Mouse (Mus musculus): ENCODE results near the gene Bri3bp. TPM values are rescaled to one million over a fixed set of nuclear protein-coding genes. Genes with fewer than 3 reads are reported as not detected.

Bri3bp gene
- polyA plus RNA-seq, 1 experiment from 2014 or later, result 57.6 TPM

- 95% methylated on average over 4 of the region's 4 CpGs for WGBS
- peaks cover 33% of the 10 kb centered on the region for H3K4me1 ChIP-seq
These were observed 3.2 kb downstream of the Bri3bp start for GRCm38 (mm10) chr5:125444554-125444953.

GRCm38 (mm10) chr5:125446344-125446743 is 5.0 kb downstream of the Bri3bp start:
- WGBS, result 91% methylated on average over 7 of the region's 7 CpGs
- DNase-seq (ENCODE audit: extremely low spot score, low spot score), result no peak
- H3K4me1 ChIP-seq, result peaks cover 25% of the 10 kb centered on the region
- peaks cover 64% of the 10 kb centered on the region for H3K36me3 ChIP-seq (replicated peaks)
- H3K9me3 ChIP-seq, result no peaks in the 10 kb centered on the region; the same call in 1 of the 2 replicates
- no peak overlapping the region for H3K27ac ChIP-seq
- H3K4me3 ChIP-seq, result no peak overlapping the region
- H3K27me3 ChIP-seq (ENCODE audit: poor library complexity, severe bottlenecking), result no peaks in the 10 kb centered on the region

More at GRCm38 (mm10) chr5:125444554-125444953, 3.2 kb downstream of the Bri3bp start:
- Histone ChIP-seq H3K4me3 (no peak overlapping the region), H3K36me3 (replicated peaks) (peaks cover 55% of the 10 kb centered on the region), H3K27me3 (ENCODE audit: poor library complexity, severe bottlenecking) (no peaks in the 10 kb centered on the region), H3K9me3 (no peaks in the 10 kb centered on the region; the same call in 1 of the 2 replicates), H3K27ac (no peak overlapping the region)
- DNase-seq (ENCODE audit: extremely low spot score, low spot score), result no peak

GRCm38 (mm10) chr5:125448026-125448425 is 6.7 kb downstream of the Bri3bp start:
- WGBS, result 88% methylated on average over 3 of the region's 3 CpGs
- no peak for DNase-seq (ENCODE audit: extremely low spot score, low spot score)

GRCm38 (mm10) chr5:125448631-125449030 is 7.3 kb downstream of the Bri3bp start:
- H3K36me3 ChIP-seq (replicated peaks), result peaks cover 82% of the 10 kb centered on the region
- 93% methylated on average over 4 of the region's 4 CpGs for WGBS

More at GRCm38 (mm10) chr5:125448026-125448425, 6.7 kb downstream of the Bri3bp start:
- peaks cover 81% of the 10 kb centered on the region for H3K36me3 ChIP-seq (replicated peaks)
- no peaks in the 10 kb centered on the region for H3K27me3 ChIP-seq (ENCODE audit: poor library complexity, severe bottlenecking)
- H3K9me3 ChIP-seq, result no peaks in the 10 kb centered on the region; the same call in 1 of the 2 replicates
- H3K27ac ChIP-seq, result no peak overlapping the region
- H3K4me3 ChIP-seq, result no peak overlapping the region
- H3K4me1 ChIP-seq, result peaks cover 15% of the 10 kb centered on the region

GRCm38 (mm10) chr5:125449306-125449705 is 7.9 kb downstream of the Bri3bp start:
- no peak overlapping the region for H3K27ac ChIP-seq
- peaks cover 82% of the 10 kb centered on the region for H3K36me3 ChIP-seq (replicated peaks)
- H3K9me3 ChIP-seq, result no peaks in the 10 kb centered on the region
- no peak for DNase-seq (ENCODE audit: extremely low spot score, low spot score)
- H3K4me3 ChIP-seq, result no peak overlapping the region
- WGBS, result 84% methylated on average over 5 of the region's 5 CpGs
- no peaks in the 10 kb centered on the region for H3K27me3 ChIP-seq (ENCODE audit: poor library complexity, severe bottlenecking)
- H3K4me1 ChIP-seq, result 0 out of 2 replicates have a peak, but pooled peaks cover 7% of the 10 kb centered on the region

More at GRCm38 (mm10) chr5:125448631-125449030, 7.3 kb downstream of the Bri3bp start:
- DNase-seq (ENCODE audit: extremely low spot score, low spot score), result no peak
- Histone ChIP-seq H3K9me3 (no peaks in the 10 kb centered on the region; the same call in 1 of the 2 replicates), H3K27ac (no peak overlapping the region), H3K4me1 (peaks cover 11% of the 10 kb centered on the region; the same call in 1 of the 2 replicates), H3K4me3 (no peak overlapping the region), H3K27me3 (ENCODE audit: poor library complexity, severe bottlenecking) (no peaks in the 10 kb centered on the region)

- no peak overlapping the region for H3K4me3 ChIP-seq
- H3K36me3 ChIP-seq (replicated peaks), result peaks cover 86% of the 10 kb centered on the region
- H3K27ac ChIP-seq, result no peak overlapping the region
- no peaks in the 10 kb centered on the region for H3K27me3 ChIP-seq (ENCODE audit: poor library complexity, severe bottlenecking)
- DNase-seq (ENCODE audit: extremely low spot score, low spot score), result no peak
- WGBS, result 94% methylated on average over 9 of the region's 9 CpGs
- H3K9me3 ChIP-seq, result no peaks in the 10 kb centered on the region
- H3K4me1 ChIP-seq, result no peaks in the 10 kb centered on the region
These were observed 11.2 kb downstream of the Bri3bp start for GRCm38 (mm10) chr5:125452573-125452972.

- no peak for DNase-seq (ENCODE audit: extremely low spot score, low spot score)
- Histone ChIP-seq H3K9me3 (no peaks in the 10 kb centered on the region), H3K4me1 (no peaks in the 10 kb centered on the region), H3K36me3 (replicated peaks) (peaks cover 75% of the 10 kb centered on the region), H3K27me3 (ENCODE audit: poor library complexity, severe bottlenecking) (no peaks in the 10 kb centered on the region), H3K27ac (no peak overlapping the region), H3K4me3 (no peak overlapping the region)
- 90% methylated on average over 6 of the region's 6 CpGs for WGBS
These were observed 14.7 kb downstream of the Bri3bp start for GRCm38 (mm10) chr5:125456100-125456499.

- Histone ChIP-seq H3K27me3 (ENCODE audit: poor library complexity, severe bottlenecking) (no peaks in the 10 kb centered on the region), H3K4me1 (no peaks in the 10 kb centered on the region), H3K36me3 (replicated peaks) (peaks cover 62% of the 10 kb centered on the region), H3K27ac (no peak overlapping the region), H3K9me3 (no peaks in the 10 kb centered on the region), H3K4me3 (no peak overlapping the region)
- DNase-seq (ENCODE audit: extremely low spot score, low spot score), result no peak
- 92% methylated on average over 6 of the region's 6 CpGs for WGBS
These were observed 16.2 kb downstream of the Bri3bp start for GRCm38 (mm10) chr5:125457538-125457937.

GRCm38 (mm10) chr5:125460574-125460973 is 19.2 kb downstream of the Bri3bp start:
- H3K9me3 ChIP-seq, result no peaks in the 10 kb centered on the region
- WGBS, result 90% methylated on average over 3 of the region's 3 CpGs
- H3K4me3 ChIP-seq, result no peak overlapping the region
- no peak overlapping the region for H3K27ac ChIP-seq
- peaks cover 6% of the 10 kb centered on the region for H3K4me1 ChIP-seq
- H3K36me3 ChIP-seq (replicated peaks), result peaks cover 31% of the 10 kb centered on the region
- no peak for DNase-seq (ENCODE audit: extremely low spot score, low spot score)
- H3K27me3 ChIP-seq (ENCODE audit: poor library complexity, severe bottlenecking), result no peaks in the 10 kb centered on the region

- Histone ChIP-seq H3K36me3 (replicated peaks) (peaks cover 17% of the 10 kb centered on the region), H3K4me1 (peaks cover 10% of the 10 kb centered on the region), H3K4me3 (no peak overlapping the region), H3K27me3 (ENCODE audit: poor library complexity, severe bottlenecking) (no peaks in the 10 kb centered on the region), H3K9me3 (no peaks in the 10 kb centered on the region), H3K27ac (no peak overlapping the region)
- DNase-seq (ENCODE audit: extremely low spot score, low spot score), result no peak
- WGBS, result 66% methylated on average over 10 of the region's 10 CpGs
These were observed 20.6 kb downstream of the Bri3bp start for GRCm38 (mm10) chr5:125461868-125462445.

GRCm38 (mm10) chr5:125465192-125465591 is 23.8 kb downstream of the Bri3bp start:
- Histone ChIP-seq H3K9me3 (no peaks in the 10 kb centered on the region), H3K4me3 (peak overlapping the region; percentile 47), H3K27ac (peak overlapping the region; percentile 81)

GRCm38 (mm10) chr5:125465701-125466106 is 24.3 kb downstream of the Bri3bp start:
- H3K27ac ChIP-seq, result peak overlapping the region; percentile 86

More at GRCm38 (mm10) chr5:125465192-125465591, 23.8 kb downstream of the Bri3bp start:
- Histone ChIP-seq H3K36me3 (replicated peaks) (no peaks in the 10 kb centered on the region), H3K27me3 (ENCODE audit: poor library complexity, severe bottlenecking) (no peaks in the 10 kb centered on the region), H3K4me1 (peaks cover 10% of the 10 kb centered on the region)
- no peak for DNase-seq (ENCODE audit: extremely low spot score, low spot score)
- WGBS, result 44% methylated on average over 7 of the region's 7 CpGs

GRCm38 (mm10) chr5:125466483-125466882 is 25.1 kb downstream of the Bri3bp start:
- H3K36me3 ChIP-seq (replicated peaks), result no peaks in the 10 kb centered on the region
- no peaks in the 10 kb centered on the region for H3K27me3 ChIP-seq (ENCODE audit: poor library complexity, severe bottlenecking)
- no peak for DNase-seq (ENCODE audit: extremely low spot score, low spot score)
- peaks cover 10% of the 10 kb centered on the region for H3K4me1 ChIP-seq
- peak overlapping the region; percentile 47; the same call in 1 of the 2 replicates for H3K4me3 ChIP-seq
- H3K27ac ChIP-seq, result peak overlapping the region; percentile 86
- no peaks in the 10 kb centered on the region for H3K9me3 ChIP-seq
- WGBS, result 90% methylated on average over 5 of the region's 5 CpGs

More at GRCm38 (mm10) chr5:125465701-125466106, 24.3 kb downstream of the Bri3bp start:
- Histone ChIP-seq H3K27me3 (ENCODE audit: poor library complexity, severe bottlenecking) (no peaks in the 10 kb centered on the region), H3K4me3 (peak overlapping the region; percentile 47), H3K36me3 (replicated peaks) (no peaks in the 10 kb centered on the region), H3K9me3 (no peaks in the 10 kb centered on the region), H3K4me1 (peaks cover 10% of the 10 kb centered on the region)
- DNase-seq (ENCODE audit: extremely low spot score, low spot score), result peak; percentile 97
- under 1% methylated on average over 25 of the region's 25 CpGs for WGBS

Measured in forebrain, embryonic 10.5 days (tissue).